Mouse (Mus musculus): Measurements from ENCODE around the gene Cnnm2. TPM values are rescaled to one million over a fixed set of nuclear protein-coding genes. Genes with fewer than 3 reads are reported as not detected.

Gene Cnnm2
- total and polyA plus RNA-seq, 3 experiments, result 16.2 to 67.6 (median 27.1) TPM

DNA sequence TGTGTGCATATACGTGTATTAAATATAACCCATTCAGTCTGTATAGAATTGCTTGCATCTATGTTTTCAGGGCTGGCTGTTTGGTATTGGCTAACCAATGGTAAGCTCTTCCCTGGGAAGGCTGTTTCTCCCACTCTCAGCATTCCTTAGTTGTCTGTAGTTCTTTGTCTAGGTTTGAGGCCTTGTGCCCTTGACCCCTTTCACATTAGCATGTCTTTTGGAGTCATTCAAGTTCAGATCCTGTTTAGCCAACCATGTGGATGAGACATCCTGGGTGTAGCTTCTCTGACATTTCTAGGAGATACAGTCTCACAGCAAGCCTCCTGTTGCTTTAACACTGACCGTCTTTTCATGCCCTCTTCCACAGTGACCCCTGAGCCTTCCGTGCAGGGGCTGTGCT, 74.7 kb downstream of the Cnnm2 start:
- Histone ChIP-seq H3K36me3 (replicated peaks) (peaks cover 59% of the 10 kb centered on the region), H3K9me3 (replicated peaks) (no peaks in the 10 kb centered on the region), H3K27me3 (ENCODE audit: insufficient read depth, low read length) (no peaks in the 10 kb centered on the region), H3K4me1 (ENCODE audit: insufficient read depth, low read depth, low read length) (peaks cover 69% of the 10 kb centered on the region), H3K4me3 (ENCODE audit: low read depth, low read length) (no peak overlapping the region)
- ATAC-seq (ENCODE audit: extremely low read depth, insufficient number of reproducible peaks, low FRiP score, poor library complexity, severe bottlenecking), result no peak
- no peak for TF ChIP-seq CTCF (IDR thresholded peaks at IDR 0.05; ENCODE audit: low read depth, low read length)
- no peak for TF ChIP-seq POLR2AphosphoS5 (IDR thresholded peaks at IDR 0.05; ENCODE audit: insufficient replicate concordance, low read depth, low read length)
- no peak for TF ChIP-seq GATA2 (IDR thresholded peaks at IDR 0.05; ENCODE audit: borderline replicate concordance, low read depth, low read length)
- TF ChIP-seq GATA1 (IDR thresholded peaks at IDR 0.05; ENCODE audit: borderline replicate concordance, low read length), result no peak
- TF ChIP-seq TAL1 (conservative IDR thresholded peaks at IDR 0.05; ENCODE audit: low read depth, low read length), result no peak
- no peak for DNase-seq (ENCODE audit: low spot score)

DNA sequence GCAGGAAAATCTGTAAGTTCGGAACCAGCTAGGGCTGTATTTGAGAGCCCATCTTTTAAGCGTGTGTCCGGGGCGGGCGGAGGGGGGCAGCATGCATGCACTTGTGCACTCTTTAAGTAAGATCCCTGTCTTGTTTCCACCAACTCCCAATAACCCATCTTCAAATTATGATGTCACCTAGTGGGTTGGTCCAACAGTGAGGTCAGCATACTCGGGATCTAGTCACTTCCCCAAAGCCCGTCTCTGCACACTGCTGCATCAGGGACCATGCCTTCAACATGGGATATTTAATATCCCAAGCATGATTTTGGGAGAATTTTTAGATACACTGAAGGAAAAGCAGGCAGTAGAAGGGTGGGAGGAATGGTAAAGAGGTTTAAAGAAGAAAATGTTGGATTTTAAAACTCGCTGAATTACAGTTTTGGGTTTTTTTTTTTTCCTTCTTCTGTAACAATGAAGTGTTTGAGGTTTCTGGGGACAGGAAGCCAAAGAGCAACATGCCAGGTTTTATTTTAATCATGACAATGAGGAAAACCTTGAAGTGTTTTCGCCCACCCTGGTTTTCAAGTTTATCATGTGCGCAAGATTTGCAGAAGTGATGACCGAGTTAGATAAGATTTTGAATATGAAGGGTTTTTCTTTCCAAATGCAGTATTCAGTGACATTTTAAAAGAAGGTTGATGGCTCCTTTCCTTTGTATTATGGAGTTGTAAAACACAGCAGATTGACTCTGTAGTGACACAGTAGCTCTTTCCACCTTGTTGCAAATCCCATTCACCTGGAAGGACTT, 76.1 kb downstream of the Cnnm2 start:
- peaks cover 70% of the 10 kb centered on the region for H3K4me1 ChIP-seq (ENCODE audit: insufficient read depth, low read depth, low read length)
- H3K4me3 ChIP-seq (ENCODE audit: low read depth, low read length), result no peak overlapping the region
- DNase-seq (ENCODE audit: low spot score), result no peak
- TF ChIP-seq GATA2 (IDR thresholded peaks at IDR 0.05; ENCODE audit: borderline replicate concordance, low read depth, low read length) (no peak), POLR2AphosphoS5 (IDR thresholded peaks at IDR 0.05; ENCODE audit: insufficient replicate concordance, low read depth, low read length) (no peak), GATA1 (IDR thresholded peaks at IDR 0.05; ENCODE audit: borderline replicate concordance, low read length) (no peak), TAL1 (conservative IDR thresholded peaks at IDR 0.05; ENCODE audit: low read depth, low read length) (no peak)
- no peak for ATAC-seq (ENCODE audit: extremely low read depth, insufficient number of reproducible peaks, low FRiP score, poor library complexity, severe bottlenecking)
- H3K27me3 ChIP-seq (ENCODE audit: insufficient read depth, low read length), result no peaks in the 10 kb centered on the region
- peaks cover 56% of the 10 kb centered on the region for H3K36me3 ChIP-seq (replicated peaks)
- no peaks in the 10 kb centered on the region for H3K9me3 ChIP-seq (replicated peaks)

DNA sequence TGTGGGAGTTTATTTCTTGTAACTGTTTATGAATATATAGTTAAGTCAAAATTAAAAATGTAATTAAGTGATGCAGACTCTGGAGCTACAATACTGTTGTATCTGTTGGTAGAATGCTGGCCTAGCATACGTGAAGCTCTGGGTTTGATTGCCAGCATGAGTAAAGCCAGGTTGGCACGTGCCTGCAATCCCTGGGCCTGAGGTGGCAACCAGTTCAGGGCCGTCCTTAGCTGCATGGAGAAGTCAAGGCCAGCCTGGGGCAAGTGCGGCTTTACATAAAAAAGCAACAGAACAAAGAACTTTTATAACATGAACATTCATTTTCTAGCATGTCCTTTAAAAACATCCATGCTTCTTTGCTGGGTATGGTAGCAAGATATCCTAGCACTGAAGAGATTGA, 79.6 kb downstream of the Cnnm2 start:
- H3K36me3 ChIP-seq (replicated peaks), result peaks cover 57% of the 10 kb centered on the region
- ATAC-seq (ENCODE audit: extremely low read depth, insufficient number of reproducible peaks, low FRiP score, poor library complexity, severe bottlenecking), result no peak
- no peaks in the 10 kb centered on the region for H3K9me3 ChIP-seq (replicated peaks)
- TF ChIP-seq GATA2 (IDR thresholded peaks at IDR 0.05; ENCODE audit: borderline replicate concordance, low read depth, low read length) (no peak), CTCF (IDR thresholded peaks at IDR 0.05; ENCODE audit: low read depth, low read length) (no peak), TAL1 (conservative IDR thresholded peaks at IDR 0.05; ENCODE audit: low read depth, low read length) (no peak), GATA1 (IDR thresholded peaks at IDR 0.05; ENCODE audit: borderline replicate concordance, low read length) (no peak), POLR2AphosphoS5 (IDR thresholded peaks at IDR 0.05; ENCODE audit: insufficient replicate concordance, low read depth, low read length) (no peak)
- no peaks in the 10 kb centered on the region for H3K27me3 ChIP-seq (ENCODE audit: insufficient read depth, low read length)
- no peak for DNase-seq (ENCODE audit: low spot score)
- peaks cover 76% of the 10 kb centered on the region for H3K4me1 ChIP-seq (ENCODE audit: insufficient read depth, low read depth, low read length)
- no peak overlapping the region for H3K4me3 ChIP-seq (ENCODE audit: low read depth, low read length)

DNA sequence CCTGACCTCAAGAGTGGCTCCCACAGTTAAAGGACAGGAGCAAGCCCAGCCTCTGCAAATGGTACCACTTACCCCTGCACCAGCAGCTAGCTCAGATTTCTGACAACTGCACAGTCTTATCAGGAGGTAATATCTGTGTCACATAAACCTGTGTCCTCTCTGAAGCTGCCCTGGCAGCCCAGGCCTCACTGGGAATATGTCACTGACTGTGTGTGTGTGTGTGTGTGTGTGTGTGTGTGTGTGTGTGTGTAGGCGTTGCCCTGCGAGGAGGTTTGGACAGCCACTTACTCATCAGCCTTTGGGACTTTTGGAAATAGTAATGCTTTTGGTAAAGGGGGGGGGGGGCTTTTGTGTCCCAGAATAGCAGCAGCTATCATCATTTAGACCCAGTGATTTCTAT, 81.6 kb downstream of the Cnnm2 start:
- TF ChIP-seq POLR2AphosphoS5 (IDR thresholded peaks at IDR 0.05; ENCODE audit: insufficient replicate concordance, low read depth, low read length) (no peak), CTCF (IDR thresholded peaks at IDR 0.05; ENCODE audit: low read depth, low read length) (no peak), GATA2 (IDR thresholded peaks at IDR 0.05; ENCODE audit: borderline replicate concordance, low read depth, low read length) (no peak), TAL1 (conservative IDR thresholded peaks at IDR 0.05; ENCODE audit: low read depth, low read length) (no peak), GATA1 (IDR thresholded peaks at IDR 0.05; ENCODE audit: borderline replicate concordance, low read length) (no peak)
- DNase-seq (ENCODE audit: low spot score), result no peak
- peaks cover 51% of the 10 kb centered on the region for H3K36me3 ChIP-seq (replicated peaks)
- no peaks in the 10 kb centered on the region for H3K9me3 ChIP-seq (replicated peaks)
- H3K4me3 ChIP-seq (ENCODE audit: low read depth, low read length), result no peak overlapping the region
- no peak for ATAC-seq (ENCODE audit: extremely low read depth, insufficient number of reproducible peaks, low FRiP score, poor library complexity, severe bottlenecking)
- H3K27me3 ChIP-seq (ENCODE audit: insufficient read depth, low read length), result no peaks in the 10 kb centered on the region
- H3K4me1 ChIP-seq (ENCODE audit: insufficient read depth, low read depth, low read length), result peaks cover 72% of the 10 kb centered on the region

DNA sequence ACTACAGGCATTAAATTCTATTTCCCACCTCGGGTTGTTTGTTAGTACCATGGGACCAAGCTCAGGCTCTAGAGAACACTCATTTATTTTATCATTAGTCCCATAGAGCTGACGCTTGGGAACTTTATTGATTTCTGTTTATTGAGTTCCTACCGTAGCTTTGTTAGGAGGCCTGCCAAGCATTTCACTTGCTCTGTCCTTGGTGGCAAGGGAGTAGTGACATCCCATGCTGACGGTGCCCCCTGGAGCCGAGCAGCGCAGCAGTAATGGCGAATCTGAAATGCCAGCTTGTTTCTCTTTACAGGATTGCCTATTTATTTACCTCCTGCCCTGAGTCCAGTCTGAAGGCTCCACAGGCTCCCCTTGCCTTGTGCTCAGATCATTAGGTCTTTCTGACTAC, 84.7 kb downstream of the Cnnm2 start:
- no peaks in the 10 kb centered on the region for H3K9me3 ChIP-seq (replicated peaks)
- no peak for ATAC-seq (ENCODE audit: extremely low read depth, insufficient number of reproducible peaks, low FRiP score, poor library complexity, severe bottlenecking)
- peaks cover 83% of the 10 kb centered on the region for H3K4me1 ChIP-seq (ENCODE audit: insufficient read depth, low read depth, low read length)
- no peak for DNase-seq (ENCODE audit: low spot score)
- no peaks in the 10 kb centered on the region for H3K27me3 ChIP-seq (ENCODE audit: insufficient read depth, low read length)
- H3K36me3 ChIP-seq (replicated peaks), result peaks cover 47% of the 10 kb centered on the region
- H3K4me3 ChIP-seq (ENCODE audit: low read depth, low read length), result peak overlapping the region; percentile 49; the same call in 1 of the 2 replicates
- TF ChIP-seq POLR2AphosphoS5 (IDR thresholded peaks at IDR 0.05; ENCODE audit: insufficient replicate concordance, low read depth, low read length), result no peak

DNA sequence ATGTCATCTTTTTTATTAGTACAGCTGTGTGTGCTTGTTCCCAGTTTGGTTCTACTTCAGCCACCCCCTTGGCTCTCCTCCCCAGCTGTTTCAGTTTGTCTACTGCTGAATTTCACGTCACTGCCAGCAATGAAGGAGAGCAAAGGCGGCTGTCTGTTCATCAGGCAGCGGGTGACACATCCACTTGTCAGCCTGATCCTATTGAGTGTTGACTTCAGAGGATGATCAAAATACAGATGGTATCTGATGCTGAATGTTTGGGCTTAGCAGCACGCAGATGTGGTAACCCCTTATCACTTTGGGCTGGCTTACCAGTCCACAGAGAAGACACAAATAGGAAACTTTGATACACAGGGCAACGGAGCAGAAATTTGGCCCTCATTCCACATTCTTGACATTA, 85.1 kb downstream of the Cnnm2 start:
- Histone ChIP-seq H3K4me1 (ENCODE audit: insufficient read depth, low read depth, low read length) (peaks cover 84% of the 10 kb centered on the region), H3K36me3 (replicated peaks) (peaks cover 47% of the 10 kb centered on the region), H3K4me3 (ENCODE audit: low read depth, low read length) (peak overlapping the region; percentile 49; the same call in 1 of the 2 replicates), H3K27me3 (ENCODE audit: insufficient read depth, low read length) (no peaks in the 10 kb centered on the region), H3K9me3 (replicated peaks) (no peaks in the 10 kb centered on the region)
- peak; percentile 47 for ATAC-seq (ENCODE audit: extremely low read depth, insufficient number of reproducible peaks, low FRiP score, poor library complexity, severe bottlenecking)
- no peak for TF ChIP-seq POLR2AphosphoS5 (IDR thresholded peaks at IDR 0.05; ENCODE audit: insufficient replicate concordance, low read depth, low read length)
- TF ChIP-seq TAL1 (conservative IDR thresholded peaks at IDR 0.05; ENCODE audit: low read depth, low read length), result 0 out of 2 replicates have a peak, but pooled peaks have one; percentile 28
- no peak for TF ChIP-seq GATA1 (IDR thresholded peaks at IDR 0.05; ENCODE audit: borderline replicate concordance, low read length)
- no peak for TF ChIP-seq CTCF (IDR thresholded peaks at IDR 0.05; ENCODE audit: low read depth, low read length)
- no peak for TF ChIP-seq GATA2 (IDR thresholded peaks at IDR 0.05; ENCODE audit: borderline replicate concordance, low read depth, low read length)
- DNase-seq (ENCODE audit: low spot score), result peak; percentile 45
